Mouse (Mus musculus) erythroblast, embryonic 14.5 days (primary cell): ENCODE measurements at regions not wholly inside any gene's neighbourhood (a gene's known extent, or its start where the extent isn't known, plus 50 kb on each side); places are given as distances from the start of the nearest gene placed in this dataset.

Source experiments
- H3K27me3 ChIP-seq: 2 replicates; pipeline ENCODE4 v1.6.1; 2012; ENCODE audit warnings: inconsistent platforms; ENCODE audit not compliant: control insufficient read depth
- H3K36me3 ChIP-seq: 2 replicates; pipeline ENCODE4 v1.6.1; 2012; ENCODE audit warnings: mild to moderate bottlenecking, inconsistent platforms; ENCODE audit not compliant: control insufficient read depth
- H3K4me1 ChIP-seq: 2 replicates; pipeline ENCODE4 v1.6.1; 2012; ENCODE audit warnings: inconsistent platforms; ENCODE audit not compliant: control insufficient read depth
- H3K4me3 ChIP-seq: replicated peaks from 2 replicates; pipeline ENCODE3; 2012; ENCODE audit warnings: moderate library complexity, mild to moderate bottlenecking, inconsistent platforms
- H3K9me3 ChIP-seq: 2 replicates; pipeline ENCODE4 v1.6.1; 2012; ENCODE audit warnings: low read length, inconsistent platforms, mixed read lengths; ENCODE audit not compliant: control insufficient read depth
- GATA1 ChIP-seq: IDR thresholded peaks from 2 replicates; pipeline ENCODE4 v1.6.1; 2012; ENCODE audit warnings: low read length, inconsistent platforms, mixed read lengths
- TAL1 ChIP-seq: IDR thresholded peaks from 3 replicates; pipeline ENCODE4 v1.6.1; 2012; ENCODE audit warnings: low read length, inconsistent platforms, mixed read lengths

GRCm38 (mm10) chr14:76341226-76341625, 73.5 kb upstream of the Tsc22d1 start:
- Histone ChIP-seq H3K9me3 (no peaks in the 10 kb centered on the region), H3K4me1 (no peaks in the 10 kb centered on the region), H3K36me3 (no peaks in the 10 kb centered on the region), H3K27me3 (no peaks in the 10 kb centered on the region), H3K4me3 (no peak overlapping the region)
- TF ChIP-seq GATA1 (no peak), TAL1 (no peak)

- H3K4me3 ChIP-seq = no peak overlapping the region
- H3K36me3 ChIP-seq = no peaks in the 10 kb centered on the region
- H3K4me1 ChIP-seq = no peaks in the 10 kb centered on the region
- H3K27me3 ChIP-seq = no peaks in the 10 kb centered on the region
- no peaks in the 10 kb centered on the region; the same call in 1 of the 2 replicates for H3K9me3 ChIP-seq
- TF ChIP-seq TAL1 = no peak
- no peak for TF ChIP-seq GATA1
Measured at GRCm38 (mm10) chr14:76351856-76352255, 62.9 kb upstream of the Tsc22d1 start.

- no peaks in the 10 kb centered on the region for H3K4me1 ChIP-seq
- TF ChIP-seq GATA1 = no peak
- TF ChIP-seq TAL1 = no peak
- H3K9me3 ChIP-seq = peaks cover 6% of the 10 kb centered on the region
- H3K4me3 ChIP-seq = no peak overlapping the region
- H3K36me3 ChIP-seq = no peaks in the 10 kb centered on the region
- H3K27me3 ChIP-seq = no peaks in the 10 kb centered on the region
Measured at GRCm38 (mm10) chr14:76356161-76356560, 58.6 kb upstream of the Tsc22d1 start.

DNA sequence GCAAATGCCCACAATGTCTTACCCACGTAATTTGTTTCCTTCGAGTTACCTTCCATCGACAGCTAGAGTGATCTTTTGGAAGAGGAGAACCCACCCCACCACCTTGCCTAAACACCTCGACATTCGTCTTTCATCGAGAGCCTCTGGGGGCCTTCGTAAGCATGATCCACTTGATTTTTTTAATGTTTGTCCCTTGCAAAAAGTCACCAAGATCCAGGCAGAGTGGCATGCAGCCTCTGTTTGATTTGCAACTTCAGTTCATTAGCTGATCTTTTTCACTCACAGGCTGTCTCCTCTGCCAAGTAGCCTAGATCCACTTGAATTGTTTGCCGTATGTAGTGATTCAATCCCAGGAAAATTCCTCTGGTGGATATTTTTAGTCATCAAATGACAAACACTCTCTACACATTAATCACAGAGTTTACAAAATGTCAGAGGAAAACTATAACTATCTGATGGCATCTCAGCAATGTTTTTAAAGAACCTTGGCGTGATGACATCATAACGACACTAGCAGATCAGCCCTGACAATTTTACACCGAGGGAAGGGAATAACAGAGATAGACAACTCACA, 54.8 kb upstream of the Tsc22d1 start:
- Histone ChIP-seq H3K9me3 (peaks cover 6% of the 10 kb centered on the region), H3K36me3 (no peaks in the 10 kb centered on the region), H3K27me3 (no peaks in the 10 kb centered on the region), H3K4me1 (no peaks in the 10 kb centered on the region), H3K4me3 (no peak overlapping the region)
- TF ChIP-seq TAL1 (no peak), GATA1 (no peak)

DNA sequence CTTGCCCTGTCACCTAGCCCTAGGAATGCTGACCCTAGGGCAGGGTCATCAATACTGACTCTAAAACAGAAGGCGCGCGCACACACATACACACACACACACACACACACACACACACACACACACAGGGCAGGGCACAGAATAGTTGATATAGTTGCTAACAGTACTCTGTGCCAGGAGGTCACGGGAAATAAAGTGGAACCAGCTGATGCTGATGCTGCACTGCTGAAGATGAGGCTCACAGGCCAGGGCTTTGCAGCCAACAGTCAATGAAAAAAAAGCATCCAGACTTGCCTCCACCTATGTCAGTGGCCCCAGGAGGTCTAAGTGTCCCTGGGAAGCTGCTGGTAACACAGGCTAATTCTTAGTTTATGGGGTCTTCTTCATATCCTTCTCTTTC, 50.7 kb upstream of the Tsc22d1 start:
- no peaks in the 10 kb centered on the region for H3K27me3 ChIP-seq
- no peak overlapping the region for H3K4me3 ChIP-seq
- no peak for TF ChIP-seq TAL1
- no peak for TF ChIP-seq GATA1
- no peaks in the 10 kb centered on the region for H3K4me1 ChIP-seq
- peaks cover 5% of the 10 kb centered on the region for H3K9me3 ChIP-seq
- no peaks in the 10 kb centered on the region for H3K36me3 ChIP-seq
